8 mouse cellular contexts compared by ENCODE assay signal in genomic region chrX:64277126-64277990, GRCm38 (mm10). TPM values are rescaled to one million over a fixed set of nuclear protein-coding genes. Genes with fewer than 3 reads are reported as not detected.
DNase-seq lines count a peak whose midpoint lies in the region; ATAC-seq and TF ChIP-seq lines count a peak whose summit lies in the region.
"Had no signal": no experiment of that assay in that cellular context is flagged by ENCODE, and none has a peak within 500 bp of the region (broad histone marks: within the 10 kb centered on the region; RNA-seq: fewer than 3 reads in every experiment).

No protein-coding gene starts in this region.

- H3K9me3 ChIP-seq in lung, postnatal 0 days (ENCODE audit: low read length), result no peaks in the 10 kb centered on the region
- H3K9me3 ChIP-seq in embryonic facial prominence, embryonic 15.5 days (replicated peaks), result no peaks in the 10 kb centered on the region
- H3K9me3 ChIP-seq in limb, embryonic 13.5 days, result no peaks in the 10 kb centered on the region

- peak overlapping the region; percentile 40; the same call in 1 of the 2 replicates for H3K4me2 ChIP-seq in lung, postnatal 0 days (replicated peaks; ENCODE audit: low read depth, low read length)
- H3K4me2 ChIP-seq in embryonic facial prominence, embryonic 15.5 days (replicated peaks), result peak overlapping the region; percentile 71
- peak overlapping the region; percentile 79 for H3K4me2 ChIP-seq in limb, embryonic 13.5 days (replicated peaks)

- TF ChIP-seq EP300 in lung, postnatal 0 days (IDR thresholded peaks at IDR 0.05), result no peak

- 7% methylated on average over 13 of the region's 22 CpGs for WGBS in lung, postnatal 0 days
- WGBS in embryonic facial prominence, embryonic 15.5 days, result 14% methylated on average over 19 of the region's 22 CpGs
- WGBS in limb, embryonic 13.5 days, result 21% methylated on average over 21 of the region's 22 CpGs

- H3K9ac ChIP-seq in lung, postnatal 0 days (replicated peaks; ENCODE audit: low read depth), result no peak overlapping the region
- no peak overlapping the region for H3K9ac ChIP-seq in embryonic facial prominence, embryonic 15.5 days
- H3K9ac ChIP-seq in limb, embryonic 13.5 days, result no peak overlapping the region
- H3K9ac ChIP-seq: liver, embryonic 14.5 days had no signal

- no peaks in the 10 kb centered on the region for H3K4me1 ChIP-seq in lung, postnatal 0 days (ENCODE audit: insufficient read depth, low read depth, low read length)
- H3K4me1 ChIP-seq in embryonic facial prominence, embryonic 15.5 days, result no peaks in the 10 kb centered on the region
- H3K4me1 ChIP-seq in limb, embryonic 13.5 days, result no peaks in the 10 kb centered on the region

- no peak for ATAC-seq in lung, postnatal 0 days
- no peak for ATAC-seq in embryonic facial prominence, embryonic 15.5 days (ENCODE audit: insufficient number of reproducible peaks, low FRiP score, low TSS enrichment, low read depth)
- ATAC-seq in limb, embryonic 13.5 days (ENCODE audit: low FRiP score, low read depth), result no peak

- no peak for DNase-seq in lung, postnatal 0 days (ENCODE audit: low spot score)
- no peak for DNase-seq in lung, postnatal 25 days (ENCODE audit: low spot score)
- peak; percentile 31 to 43 for DNase-seq in right cerebral cortex, postnatal 10 days (ENCODE audit: low spot score in 2 of 2)
- no peak for DNase-seq in Muller cell, postnatal 12 days (ENCODE audit: inconsistent ontology term)
- no peak for DNase-seq in urinary bladder, postnatal 36 days (ENCODE audit: low spot score in 2 of 2)

- no peaks in the 10 kb centered on the region for H3K27me3 ChIP-seq in lung, postnatal 0 days (replicated peaks; ENCODE audit: insufficient read depth, low read length)
- H3K27me3 ChIP-seq in embryonic facial prominence, embryonic 15.5 days, result 0 out of 2 replicates have a peak, but pooled peaks cover 6% of the 10 kb centered on the region
- peaks cover 7% of the 10 kb centered on the region; the same call in 1 of the 2 replicates for H3K27me3 ChIP-seq in limb, embryonic 13.5 days

- H3K4me3 ChIP-seq in lung, postnatal 0 days (ENCODE audit: low read depth, low read length), result peak overlapping the region; percentile 8; the same call in 1 of the 2 replicates
- peak overlapping the region; percentile 45 for H3K4me3 ChIP-seq in embryonic facial prominence, embryonic 15.5 days (replicated peaks)
- H3K4me3 ChIP-seq in limb, embryonic 13.5 days, result peak overlapping the region; percentile 48

- no peak for TF ChIP-seq CTCF in lung, postnatal 0 days (IDR thresholded peaks at IDR 0.05)

- H3K27ac ChIP-seq in lung, postnatal 0 days (ENCODE audit: low read length), result no peak overlapping the region
- no peak overlapping the region for H3K27ac ChIP-seq in embryonic facial prominence, embryonic 15.5 days (replicated peaks)
- no peak overlapping the region for H3K27ac ChIP-seq in limb, embryonic 13.5 days
- H3K27ac ChIP-seq: liver, embryonic 14.5 days had no signal

- H3K36me3 ChIP-seq in lung, postnatal 0 days (ENCODE audit: insufficient read depth, low read length), result no peaks in the 10 kb centered on the region
- no peaks in the 10 kb centered on the region for H3K36me3 ChIP-seq in embryonic facial prominence, embryonic 15.5 days
- H3K36me3 ChIP-seq in limb, embryonic 13.5 days, result no peaks in the 10 kb centered on the region

RNA-seq across cellular contexts. Expression of gene Slitrk4, which starts 0.6 kb away (rescaled TPM):
- polyA plus RNA-seq in lung, postnatal 0 days (2015; fragmentation: Nextera tagmentation; extraction: Ambion mirVana), result 0.17 and 0.29 TPM in 2 replicates
- polyA plus RNA-seq in embryonic facial prominence, embryonic 15.5 days (2015; fragmentation: Nextera tagmentation; extraction: Ambion mirVana), result 2.5 and 2.9 TPM in 2 replicates
- polyA plus RNA-seq in limb, embryonic 13.5 days (2015; fragmentation: Nextera tagmentation; extraction: Ambion mirVana), result 2.4 and 3.1 TPM in 2 replicates

Comparison
In these comparisons a context has a peak if more than half of its experiments do, and no peak if none do; other contexts are left out.
1. DNase-seq: peak in right cerebral cortex, postnatal 10 days (2 of 2); none in lung, postnatal 0 days (single experiment), lung, postnatal 25 days (single experiment), Muller cell, postnatal 12 days (single experiment) and urinary bladder, postnatal 36 days (0 of 2).
2. Peak in every context shown above with its lines, with median percentiles within 50 percentile points of each other: H3K4me2 ChIP-seq and H3K4me3 ChIP-seq.